Mouse (Mus musculus): ENCODE results near the gene Rhbdf2. TPM values are rescaled to one million over a fixed set of nuclear protein-coding genes. Genes with fewer than 3 reads are reported as not detected.
"Not testable (repeated sequence)": the region's sequence is repeated elsewhere in the genome, so short reads cannot be mapped to it uniquely, and the experiment has no call there.

The Rhbdf2 gene
- polyA plus RNA-seq, 1 experiment from 2014 or later = 9.8 TPM

GRCm38 (mm10) chr11:116617641-116618040 is 9.2 kb downstream of the Rhbdf2 start:
- no peaks in the 10 kb centered on the region for H3K9me3 ChIP-seq (ENCODE audit: low read depth, low read length)
- no peak overlapping the region for H3K4me3 ChIP-seq (ENCODE audit: low read depth, low read length)
- ATAC-seq (ENCODE audit: insufficient read depth) (no peak), DNase-seq (peak; percentile 76)
- peaks cover 53% of the 10 kb centered on the region for H3K4me1 ChIP-seq (ENCODE audit: insufficient read depth)
- no peaks in the 10 kb centered on the region for H3K27me3 ChIP-seq (ENCODE audit: insufficient read depth, low read length)
- no peak overlapping the region for H3K9ac ChIP-seq
- TF ChIP-seq CTCF (IDR thresholded peaks at IDR 0.05; ENCODE audit: low read depth) = no peak
- no peak overlapping the region for H3K4me2 ChIP-seq
- 69% methylated on average over 7 of the region's 7 CpGs for WGBS
- no peaks in the 10 kb centered on the region for H3K36me3 ChIP-seq (ENCODE audit: insufficient read depth)
- peak overlapping the region; percentile 9; the same call in 1 of the 2 replicates for H3K27ac ChIP-seq (ENCODE audit: low read depth)

GRCm38 (mm10) chr11:116616438-116617118 is 10.2 kb downstream of the Rhbdf2 start:
- no peak for DNase-seq
- Histone ChIP-seq H3K4me2 (peak overlapping the region; percentile 30; the same call in 1 of the 2 replicates), H3K27me3 (ENCODE audit: insufficient read depth, low read length) (no peaks in the 10 kb centered on the region), H3K9ac (no peak overlapping the region), H3K36me3 (ENCODE audit: insufficient read depth) (no peaks in the 10 kb centered on the region), H3K4me1 (ENCODE audit: insufficient read depth) (peaks cover 46% of the 10 kb centered on the region), H3K27ac (ENCODE audit: low read depth) (peak overlapping the region; percentile 31), H3K4me3 (ENCODE audit: low read depth, low read length) (no peak overlapping the region), H3K9me3 (ENCODE audit: low read depth, low read length) (no peaks in the 10 kb centered on the region)
- WGBS = 63% methylated on average over 10 of the region's 10 CpGs
- TF ChIP-seq CTCF (IDR thresholded peaks at IDR 0.05; ENCODE audit: low read depth) = no peak
- ATAC-seq (ENCODE audit: insufficient read depth) = no peak

GRCm38 (mm10) chr11:116615735-116616437 is 10.9 kb downstream of the Rhbdf2 start:
- 0 out of 2 replicates have a peak, but pooled peaks have one; percentile 13 for ATAC-seq (ENCODE audit: insufficient read depth)
- Histone ChIP-seq H3K4me2 (peak overlapping the region; percentile 30), H3K9me3 (ENCODE audit: low read depth, low read length) (no peaks in the 10 kb centered on the region), H3K36me3 (ENCODE audit: insufficient read depth) (no peaks in the 10 kb centered on the region), H3K4me3 (ENCODE audit: low read depth, low read length) (no peak overlapping the region), H3K27ac (ENCODE audit: low read depth) (peak overlapping the region; percentile 31), H3K4me1 (ENCODE audit: insufficient read depth) (peaks cover 39% of the 10 kb centered on the region), H3K9ac (no peak overlapping the region), H3K27me3 (ENCODE audit: insufficient read depth, low read length) (no peaks in the 10 kb centered on the region)
- peak; percentile 71 for DNase-seq
- peak; percentile 37; the same call in 1 of the 2 replicates for TF ChIP-seq CTCF (IDR thresholded peaks at IDR 0.05; ENCODE audit: low read depth)
- WGBS = 34% methylated on average over 15 of the region's 15 CpGs

- Histone ChIP-seq H3K4me1 (ENCODE audit: insufficient read depth) (peaks cover 18% of the 10 kb centered on the region), H3K36me3 (ENCODE audit: insufficient read depth) (peaks cover 2% of the 10 kb centered on the region; the same call in 1 of the 2 replicates), H3K27ac (ENCODE audit: low read depth) (no peak overlapping the region), H3K4me3 (ENCODE audit: low read depth, low read length) (no peak overlapping the region), H3K9ac (no peak overlapping the region), H3K9me3 (ENCODE audit: low read depth, low read length) (no peaks in the 10 kb centered on the region), H3K4me2 (no peak overlapping the region), H3K27me3 (ENCODE audit: insufficient read depth, low read length) (no peaks in the 10 kb centered on the region)
- WGBS = 77% methylated on average over 6 of the region's 6 CpGs
- ATAC-seq (ENCODE audit: insufficient read depth) = no peak
- TF ChIP-seq CTCF (IDR thresholded peaks at IDR 0.05; ENCODE audit: low read depth) = no peak
- DNase-seq = no peak
Measured at GRCm38 (mm10) chr11:116613234-116613633, 13.6 kb downstream of the Rhbdf2 start.

- Histone ChIP-seq H3K27me3 (ENCODE audit: insufficient read depth, low read length) (no peaks in the 10 kb centered on the region), H3K9me3 (ENCODE audit: low read depth, low read length) (no peaks in the 10 kb centered on the region), H3K36me3 (ENCODE audit: insufficient read depth) (peaks cover 9% of the 10 kb centered on the region; the same call in 1 of the 2 replicates), H3K4me1 (ENCODE audit: insufficient read depth) (peaks cover 16% of the 10 kb centered on the region), H3K9ac (no peak overlapping the region), H3K27ac (ENCODE audit: low read depth) (no peak overlapping the region), H3K4me2 (no peak overlapping the region), H3K4me3 (ENCODE audit: low read depth, low read length) (no peak overlapping the region)
- DNase-seq (no peak), ATAC-seq (ENCODE audit: insufficient read depth) (no peak)
- TF ChIP-seq CTCF (IDR thresholded peaks at IDR 0.05; ENCODE audit: low read depth) = no peak
- whole genome bisulfite sequencing = 90% methylated on average over 1 of the region's 1 CpGs
Measured at GRCm38 (mm10) chr11:116612554-116612953, 14.3 kb downstream of the Rhbdf2 start.

GRCm38 (mm10) chr11:116611883-116612282 is 14.9 kb downstream of the Rhbdf2 start:
- WGBS = 93% methylated on average over 9 of the region's 9 CpGs

GRCm38 (mm10) chr11:116611168-116611567 is 15.7 kb downstream of the Rhbdf2 start:
- not testable (repeated sequence) for H3K4me1 ChIP-seq (ENCODE audit: insufficient read depth); H3K4me2 ChIP-seq; H3K9ac ChIP-seq; H3K27me3 ChIP-seq (ENCODE audit: insufficient read depth, low read length); H3K9me3 ChIP-seq (ENCODE audit: low read depth, low read length); H3K4me3 ChIP-seq (ENCODE audit: low read depth, low read length); H3K27ac ChIP-seq (ENCODE audit: low read depth); ATAC-seq (ENCODE audit: insufficient read depth); DNase-seq
- peaks cover 19% of the 10 kb centered on the region; the same call in 1 of the 2 replicates for H3K36me3 ChIP-seq (ENCODE audit: insufficient read depth)
- 86% methylated on average over 9 of the region's 9 CpGs for WGBS

More at GRCm38 (mm10) chr11:116611883-116612282, 14.9 kb downstream of the Rhbdf2 start:
- DNase-seq (no peak), ATAC-seq (ENCODE audit: insufficient read depth) (no peak)
- Histone ChIP-seq H3K4me1 (ENCODE audit: insufficient read depth) (peaks cover 15% of the 10 kb centered on the region; the same call in 1 of the 2 replicates), H3K36me3 (ENCODE audit: insufficient read depth) (peaks cover 13% of the 10 kb centered on the region; the same call in 1 of the 2 replicates), H3K27me3 (ENCODE audit: insufficient read depth, low read length) (no peaks in the 10 kb centered on the region), H3K9ac (no peak overlapping the region), H3K27ac (ENCODE audit: low read depth) (no peak overlapping the region), H3K9me3 (ENCODE audit: low read depth, low read length) (no peaks in the 10 kb centered on the region), H3K4me3 (ENCODE audit: low read depth, low read length) (no peak overlapping the region), H3K4me2 (no peak overlapping the region)
- no peak for TF ChIP-seq CTCF (IDR thresholded peaks at IDR 0.05; ENCODE audit: low read depth)

Data from lung, embryonic 14.5 days (tissue).